Mouse (Mus musculus) cortical plate, adult 2 months (tissue): Measurements from ENCODE around the gene Ppa1.

Experiments used
- CTCF ChIP-seq: fragments of 200-500 bp; IDR thresholded peaks from 2 replicates; pipeline ENCODE4 v1.5.1; 2011; ENCODE audit warnings: mild to moderate bottlenecking, control low read depth, low read length; ENCODE audit not compliant: insufficient read depth; ENCODE audit errors: extremely low read depth
- POLR2A ChIP-seq: fragments of 200-500 bp; IDR thresholded peaks from 2 replicates; pipeline ENCODE4 v1.6.1; 2011; ENCODE audit warnings: mild to moderate bottlenecking, low read length, control low read depth; ENCODE audit not compliant: insufficient read depth; ENCODE audit errors: extremely low read depth

DNA sequence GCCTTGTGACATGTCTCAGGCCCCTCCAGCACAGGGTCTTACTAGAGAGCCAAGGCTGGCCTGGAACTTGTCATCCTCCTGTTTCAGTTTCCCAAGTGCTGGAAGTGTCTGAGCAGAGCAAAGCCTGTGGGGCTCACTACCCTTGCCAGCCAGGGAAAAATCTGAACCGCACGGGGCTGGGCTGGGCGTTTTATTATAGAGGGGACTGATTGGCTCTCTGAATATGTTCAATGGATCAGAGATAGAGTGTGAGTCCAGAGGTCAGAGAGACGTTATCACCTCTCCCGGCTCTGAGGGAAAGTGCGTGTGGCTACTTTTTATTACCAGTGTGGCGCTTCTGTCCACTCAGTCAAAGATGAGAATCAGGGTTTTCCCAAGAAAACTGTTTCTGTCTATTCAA, 1.8 kb upstream of the Ppa1 start:
- TF ChIP-seq CTCF (no peak), POLR2A (no peak)
